Comparison of ENCODE assay signal across 7 mouse cellular contexts in the genomic region with DNA sequence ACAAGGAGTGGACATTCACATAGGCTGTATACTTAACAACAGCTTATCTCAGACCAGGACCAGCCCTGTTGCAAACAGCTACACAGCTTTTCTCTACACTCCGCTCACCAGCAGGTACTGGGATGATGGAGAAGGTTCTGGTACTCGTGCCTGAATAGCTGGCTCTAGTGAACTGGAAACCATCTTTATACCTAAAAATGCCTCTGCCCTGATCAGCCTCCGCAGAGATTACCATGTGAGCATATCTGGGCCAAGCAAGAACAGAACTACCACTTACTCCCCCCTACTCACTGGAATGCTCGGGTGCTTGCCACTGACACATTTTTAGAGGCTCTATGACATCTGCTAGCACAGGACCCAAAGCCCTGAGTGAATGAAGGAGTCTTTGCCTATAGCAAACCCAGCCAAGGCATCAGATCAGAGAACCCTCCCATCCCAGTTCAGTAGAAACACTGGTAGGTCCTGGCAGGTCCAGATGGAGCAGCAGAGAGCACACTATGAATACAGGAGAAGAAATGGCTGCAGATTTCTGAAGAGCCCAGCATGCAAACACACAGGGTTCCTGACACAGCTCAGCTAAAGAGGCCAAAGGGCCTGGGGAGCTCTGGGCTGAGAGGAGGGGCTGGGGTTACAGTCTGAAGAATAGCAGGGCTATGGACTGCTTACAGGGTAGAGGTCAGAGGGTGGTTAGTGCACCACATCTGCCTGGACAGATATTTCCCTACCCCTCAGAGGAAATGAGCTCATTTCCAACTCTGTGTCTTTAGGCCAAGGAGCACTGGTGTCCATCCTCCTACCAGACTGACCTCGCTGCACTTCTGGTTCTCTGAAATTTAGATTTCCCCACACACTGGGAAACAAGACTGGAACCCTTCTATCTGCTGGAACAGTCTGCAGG. TPM values are rescaled to one million over a fixed set of nuclear protein-coding genes. Genes with fewer than 3 reads are reported as not detected.
DNase-seq lines count a peak whose midpoint lies in the region; ATAC-seq and TF ChIP-seq lines count a peak whose summit lies in the region.

No protein-coding gene starts in this region.

- intact Hi-C loops in heart, postnatal 10 days (cut with DNase I): loop anchor here (2.0 kb wide), 1 partner anchor 13 kb away; no protein-coding TSS in a partner anchor

- peak; percentile 35; the same call in 1 of the 2 replicates for TF ChIP-seq CTCF in intestine, postnatal 0 days (IDR thresholded peaks at IDR 0.05; ENCODE audit: low read depth)

- no peak overlapping the region for H3K4me3 ChIP-seq in intestine, postnatal 0 days (ENCODE audit: low read depth, low read length)
- no peak overlapping the region for H3K4me3 ChIP-seq in intestine, embryonic 16.5 days (ENCODE audit: low read length)
- no peak overlapping the region for H3K4me3 ChIP-seq in brown adipose tissue, adult 24 weeks (ENCODE audit: insufficient read depth, low read depth, low read length)
- no peak overlapping the region for H3K4me3 ChIP-seq in neural tube, embryonic 15.5 days (replicated peaks)

- no peak overlapping the region for H3K9ac ChIP-seq in intestine, postnatal 0 days (ENCODE audit: low read depth, low read length)
- no peak overlapping the region for H3K9ac ChIP-seq in intestine, embryonic 16.5 days (ENCODE audit: low read depth, low read length)
- H3K9ac ChIP-seq in neural tube, embryonic 15.5 days (replicated peaks): no peak overlapping the region

- no peak for ATAC-seq in intestine, postnatal 0 days
- no peak for ATAC-seq in intestine, embryonic 16.5 days
- no peak for ATAC-seq in neural tube, embryonic 15.5 days (ENCODE audit: low FRiP score)
- ATAC-seq in CD4-positive, CD25-positive, alpha-beta regulatory T cell, adult 4 months: no peak

- peaks cover 10% of the 10 kb centered on the region; the same call in 1 of the 2 replicates for H3K36me3 ChIP-seq in intestine, postnatal 0 days (ENCODE audit: control insufficient read depth, insufficient read depth)
- H3K36me3 ChIP-seq in intestine, embryonic 16.5 days (ENCODE audit: control insufficient read depth, insufficient read depth, low read length): no peaks in the 10 kb centered on the region
- no peaks in the 10 kb centered on the region for H3K36me3 ChIP-seq in neural tube, embryonic 15.5 days

- H3K4me1 ChIP-seq in intestine, postnatal 0 days (replicated peaks; ENCODE audit: control insufficient read depth, insufficient read depth, low read length): peaks cover 20% of the 10 kb centered on the region
- H3K4me1 ChIP-seq in intestine, embryonic 16.5 days (ENCODE audit: control insufficient read depth, insufficient read depth, low read length): peaks cover 47% of the 10 kb centered on the region
- peaks cover 71% of the 10 kb centered on the region for H3K4me1 ChIP-seq in brown adipose tissue, adult 24 weeks (ENCODE audit: control insufficient read depth, insufficient read depth, insufficient read length, low read length)
- peaks cover 19% of the 10 kb centered on the region; the same call in 1 of the 2 replicates for H3K4me1 ChIP-seq in neural tube, embryonic 15.5 days

- DNase-seq in 416B (ENCODE audit: low read depth): peak; percentile 82
- peak; percentile 45 to 58 for DNase-seq in heart, postnatal 10 days

- 87% methylated on average over 5 of the region's 5 CpGs for WGBS in intestine, postnatal 0 days
- 84% methylated on average over 5 of the region's 5 CpGs for WGBS in intestine, embryonic 16.5 days
- WGBS in neural tube, embryonic 15.5 days: 92% methylated on average over 5 of the region's 5 CpGs

- H3K27ac ChIP-seq in intestine, postnatal 0 days (ENCODE audit: low read depth, low read length): no peak overlapping the region
- no peak overlapping the region for H3K27ac ChIP-seq in intestine, embryonic 16.5 days (ENCODE audit: low read length)
- peak overlapping the region; percentile 95 for H3K27ac ChIP-seq in brown adipose tissue, adult 24 weeks (replicated peaks; ENCODE audit: low read depth, low read length)
- H3K27ac ChIP-seq in neural tube, embryonic 15.5 days (replicated peaks): no peak overlapping the region

- H3K27me3 ChIP-seq in intestine, postnatal 0 days (replicated peaks; ENCODE audit: control insufficient read depth, insufficient read depth, low read length): no peaks in the 10 kb centered on the region
- no peaks in the 10 kb centered on the region for H3K27me3 ChIP-seq in intestine, embryonic 16.5 days (replicated peaks; ENCODE audit: control insufficient read depth, insufficient read depth, low read length)
- H3K27me3 ChIP-seq in neural tube, embryonic 15.5 days (replicated peaks): no peaks in the 10 kb centered on the region

- H3K9me3 ChIP-seq in intestine, postnatal 0 days (ENCODE audit: control insufficient read depth): no peaks in the 10 kb centered on the region
- H3K9me3 ChIP-seq in intestine, embryonic 16.5 days (ENCODE audit: control insufficient read depth, low read length): no peaks in the 10 kb centered on the region
- H3K9me3 ChIP-seq in neural tube, embryonic 15.5 days (replicated peaks): no peaks in the 10 kb centered on the region

- H3K4me2 ChIP-seq in intestine, postnatal 0 days (replicated peaks; ENCODE audit: low read depth): no peak overlapping the region
- H3K4me2 ChIP-seq in intestine, embryonic 16.5 days (ENCODE audit: low read depth, low read length): no peak overlapping the region
- H3K4me2 ChIP-seq in neural tube, embryonic 15.5 days: no peak overlapping the region

RNA-seq across cellular contexts. Expression of a gene that starts 14.3 kb away (rescaled TPM):
- polyA plus RNA-seq in intestine, postnatal 0 days (2015; fragmentation: Nextera tagmentation; extraction: Ambion mirVana): 13.5 and 17.3 TPM in 2 replicates
- 22.2 and 23.7 TPM in 2 replicates for polyA plus RNA-seq in intestine, embryonic 16.5 days (2015; fragmentation: Nextera tagmentation; extraction: Ambion mirVana)
- polyA plus RNA-seq in brown adipose tissue, adult 24 weeks (2012; ENCODE audit: insufficient read depth, insufficient read length, missing spikeins): 44.1 and 50.2 TPM in 2 replicates
- 10 to 100 TPM; 35.5 to 46.0 TPM for total RNA-seq in heart, postnatal 10 days (2021)
- polyA plus RNA-seq in neural tube, embryonic 15.5 days (2015; fragmentation: Nextera tagmentation; extraction: Ambion mirVana): 12.4 and 14.2 TPM in 2 replicates
- polyA plus RNA-seq in CD4-positive, CD25-positive, alpha-beta regulatory T cell, adult 4 months (2017; shearing (Covaris generic)): 100 to 1,000 TPM in 1 of 2 experiments, 10 to 100 TPM in 1; 73.4 to 102 TPM

RNA-seq across cellular contexts. Expression of a gene that starts 53.1 kb away (rescaled TPM):
- 34.3 and 37.8 TPM in 2 replicates for polyA plus RNA-seq in intestine, postnatal 0 days (2015; fragmentation: Nextera tagmentation; extraction: Ambion mirVana)
- 47.6 and 52.1 TPM in 2 replicates for polyA plus RNA-seq in intestine, embryonic 16.5 days (2015; fragmentation: Nextera tagmentation; extraction: Ambion mirVana)
- 28.0 and 35.9 TPM in 2 replicates for polyA plus RNA-seq in brown adipose tissue, adult 24 weeks (2012; ENCODE audit: insufficient read depth, insufficient read length, missing spikeins)
- 10 to 100 TPM; 13.9 to 14.6 TPM for total RNA-seq in heart, postnatal 10 days (2021)
- polyA plus RNA-seq in neural tube, embryonic 15.5 days (2015; fragmentation: Nextera tagmentation; extraction: Ambion mirVana): 76.3 and 84.5 TPM in 2 replicates
- polyA plus RNA-seq in CD4-positive, CD25-positive, alpha-beta regulatory T cell, adult 4 months (2017; shearing (Covaris generic)): 10 to 100 TPM; 55.3 to 58.5 TPM

RNA-seq across cellular contexts. Expression of a gene that starts 59.7 kb away (rescaled TPM):
- 26.0 and 27.1 TPM in 2 replicates for polyA plus RNA-seq in intestine, postnatal 0 days (2015; fragmentation: Nextera tagmentation; extraction: Ambion mirVana)
- polyA plus RNA-seq in intestine, embryonic 16.5 days (2015; fragmentation: Nextera tagmentation; extraction: Ambion mirVana): 31.7 and 32.4 TPM in 2 replicates
- polyA plus RNA-seq in brown adipose tissue, adult 24 weeks (2012; ENCODE audit: insufficient read depth, insufficient read length, missing spikeins): 24.7 and 25.6 TPM in 2 replicates
- total RNA-seq in heart, postnatal 10 days (2021): 10 to 100 TPM; 23.9 to 27.9 TPM
- 32.6 and 34.5 TPM in 2 replicates for polyA plus RNA-seq in neural tube, embryonic 15.5 days (2015; fragmentation: Nextera tagmentation; extraction: Ambion mirVana)
- 10 to 100 TPM; 35.2 to 37.9 TPM for polyA plus RNA-seq in CD4-positive, CD25-positive, alpha-beta regulatory T cell, adult 4 months (2017; shearing (Covaris generic))
